Mouse (Mus musculus) kidney, postnatal 36 days (tissue): ENCODE results near the gene Ctu2.

Source experiments
- DNase-seq, 2 experiments: peaks; one replicate each; pipeline ENCODE4 v3.0.0; 2021 to 2022; ENCODE audit warnings: mixed read lengths in 2 of 2

The Ctu2 gene

GRCm38 (mm10) chr8:122475580-122476320 is at the start of gene Ctu2, which contains the start of gene Rnf166:
Ctu2 (plus strand) TSS chr8:122476143.
Rnf166 (minus strand) TSS chr8:122476064.
- DNase-seq, result peak; percentile 88 to 95

GRCm38 (mm10) chr8:122426145-122426544 is 49.8 kb upstream of the Ctu2 start:
- DNase-seq, result no peak

- no peak for DNase-seq
These were observed 48.3 kb upstream of the Ctu2 start for GRCm38 (mm10) chr8:122427607-122428006.

GRCm38 (mm10) chr8:122428163-122428562 is 47.8 kb upstream of the Ctu2 start:
- no peak for DNase-seq

GRCm38 (mm10) chr8:122430058-122430636 is 45.8 kb upstream of the Ctu2 start:
- peak; percentile 48 to 55 for DNase-seq

DNA sequence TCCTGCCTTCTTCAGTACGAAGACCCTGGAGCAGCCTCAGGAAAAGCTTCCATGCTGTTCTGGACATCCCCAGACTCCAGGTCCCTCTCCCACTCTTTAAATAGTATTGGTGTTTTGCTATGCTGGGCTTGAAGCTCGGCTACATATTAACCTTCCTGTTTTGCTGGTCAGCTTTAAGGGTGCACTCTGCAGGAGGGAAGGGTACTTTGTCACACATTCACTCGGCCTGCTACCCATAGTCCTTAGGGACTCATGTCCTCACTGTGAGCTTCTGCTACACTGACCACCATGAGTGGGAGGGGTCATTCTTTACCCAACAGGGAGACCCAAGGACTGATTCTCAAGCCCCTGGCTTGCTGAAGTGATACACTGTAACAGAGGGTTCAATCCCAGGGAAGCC is 45.3 kb upstream of the Ctu2 start:
- DNase-seq, result peak; percentile 67 to 82

- DNase-seq, result peak; percentile 51 to 77
These were observed 44.1 kb upstream of the Ctu2 start for GRCm38 (mm10) chr8:122431694-122432442.

DNA sequence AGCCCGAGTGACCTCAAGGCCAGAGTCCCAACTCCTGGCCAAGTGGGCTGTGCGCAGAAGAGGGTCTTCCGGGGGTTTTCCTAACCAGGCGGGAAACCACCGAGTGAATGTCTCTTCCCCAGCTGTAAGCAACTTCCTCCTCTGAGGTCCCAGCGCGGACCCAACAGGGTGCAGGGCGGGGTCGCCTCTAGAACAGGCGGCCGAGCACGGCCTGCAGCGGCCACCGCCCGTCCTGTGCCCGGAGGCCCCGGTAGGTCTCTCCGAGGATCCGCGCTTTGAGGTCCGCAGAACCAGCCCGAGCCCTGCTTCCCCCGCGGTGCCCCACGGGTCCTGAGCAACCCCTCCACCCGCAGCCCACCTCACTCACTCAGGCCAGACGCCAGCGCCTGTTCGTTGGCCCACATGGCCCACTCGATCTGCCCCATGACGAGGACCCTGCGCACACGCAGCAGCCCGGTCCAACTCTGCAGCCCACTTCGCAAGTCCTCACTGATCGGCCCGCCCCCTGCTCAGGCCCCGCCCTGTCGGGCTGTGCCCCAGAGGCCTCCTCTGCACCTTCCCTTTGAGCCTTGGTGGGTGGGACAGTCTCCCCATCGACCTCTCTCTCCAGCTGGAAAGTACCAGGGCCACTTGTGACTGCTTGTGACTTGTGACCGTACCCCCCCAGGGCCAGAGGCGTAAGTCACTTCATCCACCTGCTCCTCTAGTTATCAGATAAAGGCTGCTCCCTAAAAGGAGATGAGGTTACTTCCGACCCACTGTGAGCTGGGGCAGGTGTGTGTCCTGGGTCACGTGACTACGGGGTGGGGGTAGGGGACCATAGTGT is 43.3 kb upstream of the Ctu2 start, which contains the start of gene Cyba:
Gene Cyba, minus strand, starts transcription at position 488 of the 826 bp plus-strand sequence.
- DNase-seq, result peak; percentile 87 to 92

- DNase-seq, result no peak
These were observed 42.6 kb upstream of the Ctu2 start for GRCm38 (mm10) chr8:122433269-122433905.

DNA sequence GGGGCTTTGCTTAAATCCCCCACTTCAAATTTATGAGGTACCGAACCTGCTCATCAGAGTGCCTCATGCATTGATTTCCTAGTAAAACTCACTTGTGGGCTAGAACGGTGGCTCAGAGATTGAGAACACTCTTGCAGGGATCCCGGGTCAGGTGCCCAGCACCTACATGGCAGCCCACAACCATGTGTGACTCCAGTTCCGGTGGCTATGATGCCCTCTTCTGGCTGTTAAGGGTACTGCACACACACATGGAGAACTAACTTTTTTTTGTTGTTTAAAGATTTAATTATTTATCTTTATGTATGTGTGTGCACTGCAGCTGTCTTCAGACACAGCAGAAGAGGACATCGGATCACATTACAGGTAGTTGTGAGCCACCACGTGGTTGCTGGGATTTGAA is 40.6 kb upstream of the Ctu2 start:
- DNase-seq, result no peak

DNA sequence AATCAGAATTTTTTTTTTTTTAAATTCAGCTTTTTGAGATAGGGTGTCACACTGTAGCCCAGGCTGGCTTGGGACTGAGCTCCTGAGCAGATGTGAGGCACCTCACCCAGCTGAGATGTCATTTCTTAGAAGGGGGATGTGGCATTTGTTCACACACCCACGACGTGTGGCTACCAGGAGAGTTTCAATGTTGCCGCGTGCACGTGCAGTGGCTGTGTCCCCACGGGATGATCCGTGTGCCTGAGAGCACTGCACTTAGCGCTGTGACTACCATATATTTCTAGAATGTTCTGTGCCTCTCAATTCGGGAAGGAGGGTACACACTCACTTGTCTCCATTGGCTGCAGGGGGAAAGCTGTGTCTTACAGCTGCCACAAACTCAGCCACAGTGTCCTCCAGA is 39.8 kb upstream of the Ctu2 start:
- no peak for DNase-seq

DNA sequence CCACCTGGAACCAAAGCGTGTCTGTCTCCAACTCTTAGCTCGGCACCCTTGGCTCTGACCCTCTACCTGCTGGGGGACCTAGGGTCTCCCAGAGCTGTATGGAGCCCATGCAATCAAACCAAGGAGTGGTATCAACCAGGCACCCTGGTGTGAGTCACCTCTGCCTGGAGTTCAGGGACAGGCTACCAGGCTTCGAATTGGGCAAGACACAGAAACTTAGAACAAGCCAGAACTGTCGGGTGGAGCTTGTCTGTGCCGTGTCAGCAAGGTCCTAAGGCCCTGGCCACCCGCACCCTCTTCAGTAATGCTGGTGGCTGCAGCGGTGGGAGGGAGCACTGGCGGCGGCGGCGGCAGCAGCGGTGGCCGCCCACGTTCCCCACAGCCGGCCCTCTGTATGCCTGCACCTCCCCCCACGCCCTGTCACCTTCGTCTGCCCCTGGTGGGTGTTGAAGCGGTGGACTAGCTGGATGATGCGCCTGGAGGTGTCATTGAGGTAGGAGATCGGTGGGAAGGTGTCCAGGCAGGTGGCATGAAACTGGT is 39.3 kb upstream of the Ctu2 start:
- no peak for DNase-seq

GRCm38 (mm10) chr8:122437708-122438331 is 38.1 kb upstream of the Ctu2 start:
- no peak for DNase-seq

DNA sequence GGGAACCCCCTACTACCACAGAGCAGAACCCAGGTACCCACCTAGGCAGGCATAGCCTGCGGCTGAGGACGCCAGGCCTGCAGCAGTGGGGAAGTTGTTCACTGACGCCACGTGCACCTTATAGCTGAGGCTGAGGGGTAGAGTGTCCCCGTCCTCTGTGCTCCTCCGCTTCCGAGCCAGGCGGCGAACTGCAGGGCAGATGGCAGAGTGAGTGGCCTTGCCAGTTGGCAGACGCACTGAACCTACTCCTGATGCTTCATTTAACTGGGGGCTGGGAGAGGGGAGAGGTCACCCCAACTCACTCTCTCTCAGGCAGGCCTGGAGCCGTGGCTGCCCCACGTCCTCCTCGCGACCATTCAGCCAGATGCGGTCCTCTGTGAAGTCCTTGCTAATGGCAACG is 36.6 kb upstream of the Ctu2 start:
- no peak for DNase-seq

DNA sequence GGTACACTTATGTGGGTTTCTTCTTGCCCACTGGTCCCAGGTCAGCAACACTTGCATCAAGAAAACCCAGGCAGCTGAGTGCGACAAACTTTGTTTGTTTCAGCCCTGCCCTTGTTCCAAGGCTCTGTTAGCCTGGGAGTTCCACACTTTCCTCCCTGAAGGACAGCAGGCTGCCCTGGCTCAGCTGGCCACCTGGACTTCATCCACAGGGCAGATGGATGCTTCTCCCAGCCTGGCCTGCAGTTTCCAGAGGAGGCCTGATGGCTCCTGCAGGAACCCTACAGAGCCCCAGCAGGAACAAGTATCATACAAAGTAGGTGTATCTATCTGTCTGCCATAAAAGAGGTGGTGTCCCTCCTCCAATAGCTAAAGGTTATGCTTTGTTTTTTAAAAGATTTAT is 34.6 kb upstream of the Ctu2 start:
- no peak for DNase-seq

DNA sequence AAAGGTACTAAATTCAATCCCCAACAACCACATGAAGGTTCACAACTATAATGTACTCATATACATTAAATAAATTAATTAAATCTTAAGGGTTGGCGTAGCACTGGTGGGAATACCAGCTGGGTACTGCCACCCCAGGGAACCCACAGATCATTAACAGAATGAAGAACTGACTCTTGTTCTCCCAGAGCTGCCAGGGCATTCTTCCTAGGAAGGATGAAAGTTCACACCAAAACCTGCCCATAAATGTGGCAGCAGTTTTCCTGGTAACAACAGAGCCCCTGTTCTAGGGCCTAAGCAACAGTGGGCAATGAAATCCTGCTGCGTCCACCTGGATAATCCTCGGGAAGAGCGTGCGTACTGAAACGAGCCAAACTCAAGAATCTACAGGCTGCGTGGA is 33.6 kb upstream of the Ctu2 start:
- DNase-seq, result no peak

- DNase-seq, result no peak
These were observed 33.2 kb upstream of the Ctu2 start for GRCm38 (mm10) chr8:122442781-122443180.

GRCm38 (mm10) chr8:122443262-122444006 is 32.5 kb upstream of the Ctu2 start, which contains the start of gene Mvd:
Mvd (minus strand) TSS chr8:122443422.
- peak; percentile 99 to 100 for DNase-seq

- peak; percentile 89 for DNase-seq
These were observed 31.7 kb upstream of the Ctu2 start for GRCm38 (mm10) chr8:122444058-122444748.

DNA sequence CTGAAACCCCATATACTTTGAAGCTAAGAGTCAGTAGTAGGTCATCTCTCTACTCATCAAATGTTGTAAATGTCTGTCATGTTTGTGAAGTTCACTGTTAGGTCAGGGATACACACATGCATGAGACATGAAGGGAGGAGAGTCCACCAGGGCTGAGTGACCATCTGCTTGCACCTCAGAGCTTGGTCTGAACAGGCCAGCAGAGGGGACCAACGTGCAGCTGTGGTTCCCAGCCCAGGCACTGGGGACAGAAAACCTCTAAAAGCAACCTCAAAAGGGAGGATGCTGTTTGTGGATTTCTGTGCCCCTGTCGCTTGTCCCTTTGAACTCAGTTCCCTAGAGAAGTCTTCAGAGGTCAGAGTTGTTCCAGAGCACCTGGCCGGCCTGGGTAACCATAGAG is 30.7 kb upstream of the Ctu2 start:
- no peak for DNase-seq
